ENCODE assay signal across 8 mouse cellular contexts in the genomic region with DNA sequence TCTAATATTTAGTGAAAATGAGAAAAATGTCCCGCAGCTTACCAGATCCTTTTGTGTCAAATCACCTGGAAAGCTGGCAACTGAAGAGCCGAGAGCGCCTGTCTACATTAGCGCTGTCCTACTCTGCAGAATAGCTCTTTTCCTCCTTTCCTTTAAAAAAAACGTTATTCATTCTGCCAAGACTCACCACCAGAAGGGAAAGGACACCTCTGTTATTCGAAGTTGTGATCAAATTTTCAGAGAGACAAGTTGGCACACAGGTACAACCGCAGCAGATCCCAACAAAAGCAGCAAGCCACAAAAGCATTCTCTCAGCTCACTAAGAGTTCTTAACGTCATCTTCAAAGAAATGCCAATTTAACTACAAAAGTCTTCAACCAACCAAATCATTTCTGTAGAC. TPM values are rescaled to one million over a fixed set of nuclear protein-coding genes. Genes with fewer than 3 reads are reported as not detected.
A peak's percentile ranks its signal among the peaks of the same experiment; 100 is the strongest.
DNase-seq lines count a peak whose midpoint lies in the region; ATAC-seq and TF ChIP-seq lines count a peak whose summit lies in the region.

No protein-coding gene starts in this region.

- H3K4me1 ChIP-seq in cerebellum, adult 2 months (ENCODE audit: control insufficient read depth, insufficient read depth, low read length): peaks cover 12% of the 10 kb centered on the region
- H3K4me1 ChIP-seq in lung, postnatal 0 days (ENCODE audit: insufficient read depth, low read depth, low read length): peaks cover 15% of the 10 kb centered on the region
- peaks cover 58% of the 10 kb centered on the region for H3K4me1 ChIP-seq in liver, embryonic 12.5 days
- H3K4me1 ChIP-seq in stomach, postnatal 0 days (replicated peaks; ENCODE audit: control insufficient read depth, insufficient read depth): 0 out of 2 replicates have a peak, but pooled peaks cover 3% of the 10 kb centered on the region

- H3K36me3 ChIP-seq in lung, postnatal 0 days (ENCODE audit: insufficient read depth, low read length): no peaks in the 10 kb centered on the region
- H3K36me3 ChIP-seq in liver, embryonic 12.5 days: peaks cover 44% of the 10 kb centered on the region
- H3K36me3 ChIP-seq in stomach, postnatal 0 days (ENCODE audit: control insufficient read depth, insufficient read depth, low read length): peaks cover 2% of the 10 kb centered on the region; the same call in 1 of the 2 replicates

- H3K9me3 ChIP-seq in lung, postnatal 0 days (ENCODE audit: low read length): no peaks in the 10 kb centered on the region
- no peaks in the 10 kb centered on the region for H3K9me3 ChIP-seq in liver, embryonic 12.5 days (replicated peaks)
- no peaks in the 10 kb centered on the region for H3K9me3 ChIP-seq in stomach, postnatal 0 days (ENCODE audit: control insufficient read depth, low read length)

- TF ChIP-seq CTCF in cerebellum, adult 2 months (IDR thresholded peaks at IDR 0.05; ENCODE audit: borderline replicate concordance, insufficient read depth, low read depth, low read length): no peak
- TF ChIP-seq CTCF in lung, postnatal 0 days (IDR thresholded peaks at IDR 0.05): no peak
- no peak for TF ChIP-seq CTCF in stomach, postnatal 0 days (IDR thresholded peaks at IDR 0.05; ENCODE audit: low read depth)

- no peak for TF ChIP-seq EP300 in lung, postnatal 0 days (IDR thresholded peaks at IDR 0.05)
- TF ChIP-seq EP300 in stomach, postnatal 0 days (optimal IDR thresholded peaks at IDR 0.05): no peak

- no peak for TF ChIP-seq POLR2A in cerebellum, adult 2 months (IDR thresholded peaks at IDR 0.05; ENCODE audit: borderline replicate concordance, insufficient read depth, low read length)

- WGBS in cerebellum, adult 2 months: 6% methylated on average over 8 of the region's 8 CpGs
- WGBS in lung, postnatal 0 days: 57% methylated on average over 8 of the region's 8 CpGs
- WGBS in liver, embryonic 12.5 days (ENCODE audit: insufficient replicate concordance): 82% methylated on average over 8 of the region's 8 CpGs
- WGBS in stomach, postnatal 0 days: 54% methylated on average over 8 of the region's 8 CpGs

- DNase-seq in cerebellum, adult 2 months: no peak
- DNase-seq in cerebellum, postnatal 36 days: no peak
- DNase-seq in lung, postnatal 0 days (ENCODE audit: low spot score): no peak
- DNase-seq in lung, postnatal 10 days: no peak
- no peak for DNase-seq in stomach, postnatal 0 days (ENCODE audit: low spot score)
- no peak for DNase-seq in left cerebral cortex, adult 9 months (ENCODE audit: low spot score in 2 of 2)
- no peak for DNase-seq in kidney, adult 9 months

- no peak overlapping the region for H3K9ac ChIP-seq in lung, postnatal 0 days (replicated peaks; ENCODE audit: low read depth)
- 0 out of 2 replicates have a peak overlapping the region, but pooled peaks have one; percentile 35 for H3K9ac ChIP-seq in liver, embryonic 12.5 days
- no peak overlapping the region for H3K9ac ChIP-seq in stomach, postnatal 0 days (ENCODE audit: low read length)

- no peaks in the 10 kb centered on the region for H3K27me3 ChIP-seq in cerebellum, adult 2 months (ENCODE audit: control insufficient read depth, insufficient read depth, low read length)
- no peaks in the 10 kb centered on the region for H3K27me3 ChIP-seq in lung, postnatal 0 days (replicated peaks; ENCODE audit: insufficient read depth, low read length)
- no peaks in the 10 kb centered on the region for H3K27me3 ChIP-seq in liver, embryonic 12.5 days (replicated peaks)
- no peaks in the 10 kb centered on the region for H3K27me3 ChIP-seq in stomach, postnatal 0 days (ENCODE audit: control insufficient read depth, insufficient read depth, low read length)

- peak overlapping the region; percentile 36 for H3K4me3 ChIP-seq in cerebellum, adult 2 months (replicated peaks; ENCODE audit: insufficient read depth, low read depth, low read length)
- H3K4me3 ChIP-seq in lung, postnatal 0 days (ENCODE audit: low read depth, low read length): 0 out of 2 replicates have a peak overlapping the region, but pooled peaks have one; percentile 1
- H3K4me3 ChIP-seq in liver, embryonic 12.5 days: peak overlapping the region; percentile 89; the same call in 1 of the 2 replicates
- H3K4me3 ChIP-seq in stomach, postnatal 0 days (ENCODE audit: low read depth, low read length): 0 out of 2 replicates have a peak overlapping the region, but pooled peaks have one; percentile 15

- H3K27ac ChIP-seq in cerebellum, adult 2 months (ENCODE audit: insufficient read depth, low read length): no peak overlapping the region
- H3K27ac ChIP-seq in lung, postnatal 0 days (ENCODE audit: low read length): no peak overlapping the region
- H3K27ac ChIP-seq in liver, embryonic 12.5 days: no peak overlapping the region
- H3K27ac ChIP-seq in stomach, postnatal 0 days (replicated peaks): no peak overlapping the region

- H3K4me2 ChIP-seq in lung, postnatal 0 days (replicated peaks; ENCODE audit: low read depth, low read length): peak overlapping the region; percentile 68
- H3K4me2 ChIP-seq in liver, embryonic 12.5 days: peak overlapping the region; percentile 92
- H3K4me2 ChIP-seq in stomach, postnatal 0 days (replicated peaks; ENCODE audit: low read depth): peak overlapping the region; percentile 63

- no peak for ATAC-seq in lung, postnatal 0 days
- ATAC-seq in liver, embryonic 12.5 days: no peak
- ATAC-seq in stomach, postnatal 0 days (ENCODE audit: low FRiP score, low TSS enrichment): no peak

RNA-seq across cellular contexts. Expression of a gene that starts 4.2 kb away (rescaled TPM):
- 17.6 and 18.1 TPM in 2 replicates for polyA plus RNA-seq in cerebellum, adult 2 months (2012; rRNA removed)
- 15.3 and 15.7 TPM in 2 replicates for polyA plus RNA-seq in lung, postnatal 0 days (2015; fragmentation: Nextera tagmentation; extraction: Ambion mirVana)
- polyA plus RNA-seq in liver, embryonic 12.5 days (2016; fragmentation: Nextera tagmentation; extraction: Ambion mirVana): 14.1 and 14.5 TPM in 2 replicates
- polyA plus RNA-seq in stomach, postnatal 0 days (2015; fragmentation: Nextera tagmentation; extraction: Ambion mirVana): 7.3 and 8.3 TPM in 2 replicates

Comparison
In these comparisons a context has a peak if more than half of its experiments do, and no peak if none do; other contexts are left out.
1. H3K4me3 ChIP-seq: peak in every context shown above with its lines; median percentile 89 in liver, embryonic 12.5 days; 36 in cerebellum, adult 2 months; 15 in stomach, postnatal 0 days; 1 in lung, postnatal 0 days.